Mouse (Mus musculus) ES-Bruce4 (cell line): Measurements from ENCODE around the gene Fam102a.

ENCODE experiments used
- CTCF ChIP-seq: IDR thresholded peaks from one replicate; pipeline ENCODE4 v1.8.1; 2011; ENCODE audit warnings: low read depth, low read length
- EP300 ChIP-seq: IDR thresholded peaks from 2 replicates; pipeline ENCODE4 v1.6.1; 2011; ENCODE audit warnings: low read depth, low read length; ENCODE audit not compliant: insufficient read depth
- POLR2A ChIP-seq: IDR thresholded peaks from one replicate; pipeline ENCODE4 v1.8.1; 2011; ENCODE audit warnings: low read length; ENCODE audit not compliant: insufficient read depth

DNA sequence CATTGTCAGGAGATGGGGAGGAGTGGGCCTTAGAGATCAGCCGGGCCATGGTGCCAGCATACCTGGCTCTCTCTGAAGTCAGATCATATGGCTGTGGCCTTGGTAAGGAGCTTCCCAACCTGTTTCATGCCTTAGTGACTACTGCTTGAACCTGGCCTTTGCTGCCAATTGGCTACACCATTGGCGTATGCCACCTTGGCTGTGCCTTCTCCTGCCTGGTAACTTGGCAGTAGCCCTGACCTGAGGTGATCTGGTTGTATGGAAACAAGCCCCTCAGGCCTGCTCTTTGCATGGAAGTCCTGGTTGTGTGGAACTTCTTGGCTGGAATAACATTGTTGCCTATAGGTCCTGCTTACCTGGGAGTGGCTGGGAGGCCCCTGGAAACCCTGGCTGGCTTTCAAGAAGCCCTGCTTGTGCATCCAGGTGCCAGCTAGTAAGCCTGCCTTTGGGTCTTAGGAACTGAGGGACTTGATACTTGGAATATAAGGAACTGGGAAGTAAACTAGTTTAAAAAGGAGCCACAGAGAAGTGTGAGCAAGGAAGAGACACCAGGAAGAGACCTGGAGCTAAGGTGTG lies 6.3 kb downstream of the Fam102a start:
- TF ChIP-seq POLR2A (no peak), CTCF (no peak), EP300 (no peak)
